Mouse (Mus musculus): ENCODE data around the gene Ptp4a2.
A peak's percentile ranks its signal among the peaks of the same experiment; 100 is the strongest.
"Not testable (repeated sequence)": the region's sequence is repeated elsewhere in the genome, so short reads cannot be mapped to it uniquely, and the experiment has no call there.

The Ptp4a2 gene

GRCm38 (mm10) chr4:129882555-129883293 is 71.7 kb downstream of the Ptp4a2 start:
- DNase-seq (ENCODE audit: low spot score in 2 of 2): no peak

- DNase-seq (ENCODE audit: low spot score in 2 of 2): peak in 1 of 2 experiments; percentile 23
Measured at GRCm38 (mm10) chr4:129884041-129884930, 73.3 kb downstream of the Ptp4a2 start.

- DNase-seq (ENCODE audit: low spot score in 2 of 2): no peak
Measured at GRCm38 (mm10) chr4:129889661-129890060, 78.6 kb downstream of the Ptp4a2 start.

GRCm38 (mm10) chr4:129890094-129890493 is 79.1 kb downstream of the Ptp4a2 start:
- DNase-seq (ENCODE audit: low spot score in 2 of 2): no peak

- DNase-seq (ENCODE audit: low spot score in 2 of 2): no peak
Measured at GRCm38 (mm10) chr4:129894861-129895260, 83.8 kb downstream of the Ptp4a2 start.

GRCm38 (mm10) chr4:129898815-129899214 is 87.8 kb downstream of the Ptp4a2 start:
- DNase-seq (ENCODE audit: low spot score in 2 of 2): not testable (repeated sequence)

Measured in cerebellum, postnatal 4 days (tissue).